Mouse (Mus musculus) urinary bladder, postnatal 4 days (tissue): ENCODE measurements around the gene Abo.
A peak's percentile ranks its signal among the peaks of the same experiment; 100 is the strongest.
"Not testable (repeated sequence)": the region's sequence is repeated elsewhere in the genome, so short reads cannot be mapped to it uniquely, and the experiment has no call there.

Experiments used
- DNase-seq, 2 experiments: peaks; one replicate each; pipeline ENCODE4 v3.0.0; 2021 to 2022; ENCODE audit warnings: low spot score in 2 of 2

Abo gene

DNA sequence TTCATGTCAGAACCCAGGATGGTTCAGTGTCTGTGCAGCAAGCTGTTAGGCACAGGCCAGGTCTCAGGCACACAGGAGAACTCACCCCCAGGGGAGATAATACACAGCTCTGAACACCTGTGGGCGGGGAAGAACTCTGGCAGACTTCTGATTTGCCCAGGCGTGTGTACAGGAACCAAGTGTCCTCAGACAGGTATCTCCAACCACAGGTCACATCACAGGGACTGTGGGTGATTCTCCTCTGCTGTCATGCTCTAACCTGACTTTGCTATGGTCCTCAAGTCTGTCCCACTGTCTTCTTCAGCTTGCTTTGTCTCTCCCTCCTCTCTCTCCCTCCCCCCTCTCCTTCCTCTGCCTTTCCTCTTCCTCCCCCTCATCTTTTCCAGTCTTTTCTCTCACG lies at the start of gene Abo:
Abo (minus strand) TSS at position 101 of the 400 bp plus-strand sequence.
- no peak for DNase-seq

DNA sequence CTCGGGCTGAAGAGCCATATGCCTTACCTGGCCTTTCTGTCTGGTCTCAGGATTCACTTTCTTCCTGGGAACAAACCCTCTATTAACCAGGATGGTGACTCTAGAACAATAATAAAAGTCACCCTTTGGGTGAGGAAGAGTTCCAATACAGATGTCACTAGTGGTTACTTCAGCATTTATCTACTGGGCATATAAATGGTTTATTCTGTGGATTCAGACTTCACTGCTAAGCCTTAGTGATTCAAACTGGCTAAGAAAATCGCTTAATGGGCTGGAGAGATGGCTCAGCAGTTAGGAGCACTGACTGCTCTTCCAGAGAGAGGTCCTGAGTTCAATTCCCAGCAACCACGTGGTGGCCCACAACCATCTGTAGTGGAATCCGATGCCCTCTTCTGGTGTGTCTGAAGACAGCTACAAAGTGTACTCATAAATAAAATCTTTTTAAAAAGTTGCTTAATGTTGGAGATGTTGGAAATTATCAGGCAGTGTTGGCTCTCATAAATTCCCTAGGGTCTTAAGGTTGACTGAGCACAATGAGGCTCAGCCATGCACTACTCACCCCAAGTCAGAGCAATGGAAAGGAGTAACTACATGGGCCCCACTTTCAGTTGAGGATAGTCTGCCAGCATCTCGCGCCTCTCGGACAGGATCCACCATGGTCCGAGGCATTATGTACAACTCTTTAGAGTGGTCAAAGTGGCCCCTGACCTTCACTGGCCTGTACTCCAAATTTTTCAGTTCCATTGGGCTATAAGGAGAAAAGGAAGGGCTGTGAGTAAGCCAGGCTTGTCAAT lies 49.6 kb upstream of the Abo start:
- DNase-seq = no peak

- DNase-seq = no peak
These were observed 48.8 kb upstream of the Abo start for GRCm38 (mm10) chr2:26913416-26914147.

- no peak for DNase-seq
These were observed 47.5 kb upstream of the Abo start for GRCm38 (mm10) chr2:26912253-26912770.

DNA sequence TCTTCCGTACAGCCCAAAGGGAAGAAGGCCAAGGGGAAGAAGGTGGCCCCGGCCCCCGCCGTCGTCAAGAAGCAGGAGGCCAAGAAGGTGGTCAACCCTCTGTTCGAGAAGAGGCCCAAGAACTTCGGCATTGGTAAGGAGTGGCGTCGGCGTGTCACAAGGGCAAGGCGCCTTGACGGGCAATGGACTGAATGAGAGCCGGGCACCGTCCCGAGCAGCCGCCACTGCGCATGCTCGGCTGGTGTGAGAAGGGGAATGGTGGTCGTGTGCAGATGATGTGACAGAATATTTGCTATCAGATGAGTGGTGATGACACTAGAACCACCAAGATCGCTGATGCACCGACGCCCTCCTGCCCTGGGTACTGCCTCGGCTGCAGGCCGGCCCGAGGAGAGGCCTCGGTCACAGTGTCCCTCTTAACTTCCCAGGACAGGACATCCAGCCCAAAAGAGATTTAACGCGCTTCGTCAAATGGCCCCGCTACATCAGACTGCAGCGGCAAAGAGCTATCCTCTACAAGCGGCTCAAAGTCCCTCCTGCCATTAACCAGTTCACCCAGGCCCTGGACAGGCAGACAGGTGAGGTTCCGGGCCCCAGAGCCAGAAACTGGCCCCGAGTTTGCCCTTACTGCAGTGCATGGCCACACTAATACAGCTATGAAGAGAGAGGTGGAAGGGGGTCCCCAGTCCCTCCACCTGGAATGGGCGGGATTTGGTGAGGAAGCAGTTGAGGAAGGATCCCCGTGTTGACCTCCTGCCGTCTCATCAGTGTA lies 46.4 kb upstream of the Abo start:
- no peak for DNase-seq

DNA sequence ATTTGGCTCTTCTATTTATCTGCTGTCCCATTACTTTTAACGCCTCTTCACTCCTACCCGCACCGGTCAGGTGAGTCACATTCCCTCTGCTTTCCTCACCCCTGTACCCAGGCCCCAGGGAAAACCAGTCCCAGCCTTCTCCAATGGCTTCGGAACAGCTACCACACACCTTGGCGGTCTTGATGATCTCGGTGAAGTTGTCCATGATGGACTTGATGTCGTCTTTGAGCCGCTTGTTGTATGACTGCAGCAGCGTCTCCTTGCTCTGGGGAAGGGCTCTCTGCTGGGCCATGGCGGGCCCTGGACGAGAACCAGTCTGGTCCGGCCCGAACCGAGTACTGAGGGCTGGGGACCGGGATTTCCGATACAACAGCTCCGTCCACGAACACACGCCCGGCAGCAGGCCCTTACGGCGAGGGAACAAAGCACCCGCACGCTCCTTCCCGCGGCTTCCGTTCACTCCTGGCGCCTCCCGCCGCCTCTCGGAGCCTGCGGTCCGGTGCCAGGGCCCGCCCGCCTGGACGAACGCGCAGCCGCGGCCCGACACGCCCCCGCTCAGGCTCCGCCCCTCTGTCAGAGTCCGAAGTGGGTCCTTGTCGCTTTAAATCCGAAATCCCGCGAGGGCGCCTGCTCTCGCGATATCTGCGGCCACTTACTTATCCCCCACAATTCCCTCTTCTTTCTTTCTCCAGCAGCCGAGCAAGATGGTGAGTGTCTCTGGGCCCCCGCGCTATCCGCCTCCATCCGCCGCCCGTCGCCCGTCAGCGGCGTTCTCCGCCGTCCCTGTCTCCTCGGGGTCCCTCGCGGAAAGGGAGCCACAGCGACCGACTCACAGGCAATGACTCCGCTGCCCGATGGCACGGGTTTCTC lies 45.6 kb upstream of the Abo start, which contains the start of the genes Med22 and Rpl7a:
Med22 (minus strand) TSS at position 554 of the 870 bp plus-strand sequence.
Rpl7a (plus strand) TSS at position 641 of the 870 bp plus-strand sequence.
- peak; percentile 99 to 100 for DNase-seq

GRCm38 (mm10) chr2:26909387-26909784 lies 44.6 kb upstream of the Abo start:
- no peak for DNase-seq

- DNase-seq = no peak
These were observed 44.1 kb upstream of the Abo start for GRCm38 (mm10) chr2:26908710-26909386.

DNA sequence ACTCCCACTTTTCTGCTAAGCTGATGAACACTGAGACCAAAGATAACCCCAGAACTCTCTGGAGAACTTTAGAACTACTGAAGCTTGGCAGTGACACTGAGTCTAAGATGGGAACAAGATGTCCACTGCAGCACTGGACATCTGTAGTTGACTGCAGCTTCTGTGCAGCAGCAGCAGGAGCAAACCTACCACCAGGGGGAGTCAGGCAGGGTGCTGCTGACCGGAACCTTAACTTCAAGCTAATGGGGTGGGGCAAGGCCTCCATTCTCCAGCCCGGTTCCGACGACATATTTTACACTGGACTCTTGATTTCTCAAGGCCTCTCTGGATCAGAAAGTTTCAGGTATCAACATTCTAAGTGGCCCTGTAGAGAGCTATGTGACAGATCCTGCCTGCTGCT lies 42.3 kb upstream of the Abo start:
- DNase-seq = peak in 1 of 2 experiments; percentile 38

GRCm38 (mm10) chr2:26906431-26906830 lies 41.7 kb upstream of the Abo start:
- no peak for DNase-seq

DNA sequence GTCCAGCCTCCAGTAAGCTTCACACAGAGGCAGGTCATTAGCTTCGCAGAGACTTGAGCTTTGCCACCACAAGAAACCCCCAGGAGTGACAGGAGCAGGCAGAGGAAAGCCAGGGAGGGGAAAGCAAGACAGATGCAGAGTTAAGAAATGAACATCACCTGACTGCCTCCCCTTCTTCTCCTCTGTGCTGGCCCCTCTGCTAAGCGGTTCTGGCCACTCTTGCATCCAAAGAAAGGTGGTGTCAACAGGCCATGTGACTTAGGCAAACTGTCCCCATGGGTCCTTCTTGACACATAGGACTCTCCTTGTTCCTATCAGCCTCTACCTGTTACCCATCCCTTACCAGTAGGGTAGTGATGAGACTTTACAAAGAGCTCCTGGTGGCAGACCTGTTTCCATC lies 41.2 kb upstream of the Abo start:
- no peak for DNase-seq

GRCm38 (mm10) chr2:26903311-26903710 lies 38.5 kb upstream of the Abo start:
- no peak for DNase-seq

GRCm38 (mm10) chr2:26902467-26903220 lies 37.9 kb upstream of the Abo start, which contains the start of gene Surf6:
TSS of gene Surf6 (minus strand) at chr2:26902879.
- peak; percentile 92 to 93 for DNase-seq

DNA sequence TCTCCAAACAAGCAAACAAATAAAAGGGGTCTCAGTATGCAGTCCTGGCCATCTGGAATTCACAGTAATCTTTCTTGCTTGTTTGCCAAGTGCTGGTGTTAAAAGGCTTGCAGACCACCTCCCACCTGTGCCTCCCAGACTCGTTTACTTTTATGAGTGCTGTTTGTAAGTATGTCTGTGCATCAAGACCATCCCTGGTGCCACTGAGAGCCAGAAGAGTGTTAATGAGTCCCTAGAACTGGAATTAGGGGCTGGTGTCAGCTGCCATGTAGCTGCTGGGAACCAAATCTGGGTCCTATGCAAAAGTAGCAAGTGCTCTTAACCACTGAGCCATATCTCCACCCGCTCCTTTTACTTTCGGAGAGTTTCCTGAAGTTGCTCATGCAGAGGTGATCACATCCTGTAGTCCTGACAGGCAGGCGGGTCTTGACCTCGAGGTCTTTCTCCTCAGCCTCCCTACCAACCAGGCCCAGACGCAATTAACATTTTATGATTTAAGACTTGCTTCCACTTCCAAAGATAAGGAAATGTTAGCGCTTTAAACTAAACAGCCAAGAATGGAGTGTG lies 37.1 kb upstream of the Abo start:
- DNase-seq = no peak

GRCm38 (mm10) chr2:26900731-26901130 lies 36.0 kb upstream of the Abo start:
- no peak for DNase-seq

- no peak for DNase-seq
These were observed 31.1 kb upstream of the Abo start for GRCm38 (mm10) chr2:26895898-26896297.

DNA sequence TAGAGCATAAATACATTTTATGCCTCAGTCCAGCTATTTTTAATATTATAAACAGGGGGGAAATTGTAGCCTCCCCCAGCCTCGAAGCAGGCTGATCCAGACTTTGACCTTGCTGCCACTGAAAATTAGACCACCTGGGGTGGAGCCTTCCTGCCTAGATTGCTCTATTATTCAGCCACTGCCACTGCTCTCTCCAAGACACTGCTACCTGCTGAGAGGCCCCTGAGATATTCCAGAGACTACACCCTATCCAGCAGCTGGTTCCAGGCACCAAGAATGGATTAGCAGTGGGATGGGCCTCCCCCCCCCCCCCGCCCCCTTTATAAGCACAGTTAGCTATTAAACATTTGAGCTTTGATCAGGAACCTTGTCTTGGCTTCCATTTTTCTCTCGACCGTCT lies 21.4 kb upstream of the Abo start:
- DNase-seq = not testable (repeated sequence)

- not testable (repeated sequence) for DNase-seq
These were observed 20.8 kb upstream of the Abo start for GRCm38 (mm10) chr2:26885541-26885940.

GRCm38 (mm10) chr2:26878571-26878970 lies 13.8 kb upstream of the Abo start:
- DNase-seq = no peak
